Mouse (Mus musculus) layer of hippocampus, adult 9-11 months (tissue): ENCODE data around the gene Abca12.

ENCODE experiments used
- DNase-seq: peaks from one replicate; pipeline ENCODE4 v3.0.0; 2022

Abca12 gene

DNA sequence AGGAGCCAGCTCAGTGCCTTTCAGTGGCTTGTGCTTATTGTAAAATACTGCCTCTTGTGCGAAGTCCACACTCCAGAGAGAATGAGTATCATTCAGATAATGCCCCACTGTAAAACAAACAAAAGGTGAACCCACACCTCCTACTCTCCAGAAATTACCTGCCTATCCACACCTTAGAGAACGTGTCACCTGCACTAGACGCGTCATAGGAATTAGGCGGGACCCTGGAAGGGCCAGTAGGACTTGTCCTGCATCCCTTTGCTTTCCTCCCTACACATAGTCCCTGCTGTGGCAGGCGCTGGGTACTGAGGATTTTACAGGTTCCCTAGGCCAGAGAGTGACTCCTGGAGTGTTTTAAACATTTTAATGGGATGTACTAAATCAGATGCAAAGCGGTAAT, at the start of gene Abca12:
TSS of gene Abca12 (minus strand) at position 101 of the 400 bp plus-strand sequence.
- DNase-seq: no peak

GRCm38 (mm10) chr1:71457961-71458360, 43.3 kb upstream of the Abca12 start:
- no peak for DNase-seq

DNA sequence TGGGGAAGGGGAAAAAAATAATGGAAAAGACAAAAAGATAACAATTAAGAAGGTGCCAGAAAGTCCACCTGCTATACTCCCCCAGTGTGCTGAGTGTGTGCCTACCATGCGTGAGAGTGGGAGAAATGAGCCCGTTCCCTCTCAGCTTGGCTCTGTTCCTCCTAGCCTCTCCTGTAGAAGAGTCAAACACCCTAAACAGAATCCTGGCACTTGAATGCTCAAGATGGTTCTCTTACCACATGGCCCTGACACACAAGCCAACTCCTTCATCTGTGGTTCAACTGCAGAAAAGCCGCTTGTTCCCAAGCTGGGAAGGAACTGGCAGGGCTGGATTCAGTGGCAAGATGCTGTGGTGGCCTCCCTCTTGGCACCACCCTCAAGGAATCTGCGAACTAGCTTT, 32.7 kb upstream of the Abca12 start:
- peak; percentile 35 for DNase-seq

DNA sequence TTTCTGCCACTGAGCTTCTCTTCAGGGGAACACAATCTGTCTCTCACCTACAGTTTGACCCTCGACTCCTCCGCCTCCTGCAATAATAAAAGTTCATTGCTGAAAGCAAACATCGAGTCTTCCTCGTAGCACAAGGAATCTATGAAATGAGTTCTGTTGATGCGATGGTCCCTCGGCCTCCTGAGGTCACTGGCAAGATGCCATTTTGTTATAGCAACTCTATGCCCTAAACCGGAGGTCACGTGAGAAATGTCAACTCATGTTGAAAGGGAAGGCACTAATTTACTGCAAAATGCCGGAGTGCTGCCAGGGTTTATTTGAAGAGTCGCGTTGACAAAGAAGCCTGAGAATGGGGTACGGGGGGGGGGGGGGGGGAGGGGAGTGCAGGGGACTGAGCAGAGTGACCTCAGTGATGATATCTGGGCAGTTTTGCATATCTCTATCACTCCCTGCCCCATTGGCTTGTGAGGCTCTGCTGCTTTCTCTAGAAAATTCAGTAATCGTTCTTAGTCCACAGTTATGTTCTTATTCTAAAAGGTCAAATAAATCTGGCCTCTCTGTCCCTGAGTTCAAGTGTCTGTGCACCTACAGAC, 7.1 kb upstream of the Abca12 start:
- DNase-seq: no peak

DNA sequence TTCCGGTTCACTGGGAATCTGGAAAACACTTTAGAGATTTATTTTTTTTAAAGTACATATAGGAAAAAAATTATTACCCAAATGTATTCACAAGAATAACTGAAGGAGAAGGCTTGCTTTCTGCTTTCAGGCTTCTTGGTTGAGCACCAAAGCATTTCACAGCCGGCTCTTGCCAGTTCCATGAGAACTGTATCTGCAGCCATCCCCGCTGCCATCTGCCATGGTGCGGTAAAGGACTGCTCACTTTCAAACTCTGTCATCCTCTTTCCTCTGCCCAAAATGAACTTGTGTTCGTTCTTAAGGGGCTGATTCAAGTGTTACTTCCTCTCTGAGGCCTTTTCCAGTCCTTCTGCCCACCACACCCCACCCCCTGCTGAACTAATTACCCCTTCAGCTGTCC, 3.8 kb upstream of the Abca12 start:
- DNase-seq: peak; percentile 60

DNA sequence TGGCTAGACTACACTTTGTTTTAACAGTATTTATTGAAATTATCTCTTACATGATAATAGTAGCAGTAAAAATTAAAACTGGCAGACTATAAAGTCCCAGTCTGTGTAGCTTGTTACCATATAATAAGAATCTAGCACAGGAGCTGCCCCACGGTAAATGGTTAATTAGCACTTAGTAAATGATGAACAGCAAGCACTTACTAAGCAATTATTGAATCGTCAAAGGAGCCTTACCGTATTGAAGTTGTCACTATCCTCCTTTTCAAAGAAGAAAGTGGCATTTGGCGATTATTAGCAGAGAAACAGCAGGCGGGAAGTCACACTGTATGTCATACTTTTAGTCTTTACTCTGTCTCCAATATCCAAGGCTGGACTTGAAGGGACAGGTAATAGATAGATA, 3.2 kb upstream of the Abca12 start:
- DNase-seq: no peak

DNA sequence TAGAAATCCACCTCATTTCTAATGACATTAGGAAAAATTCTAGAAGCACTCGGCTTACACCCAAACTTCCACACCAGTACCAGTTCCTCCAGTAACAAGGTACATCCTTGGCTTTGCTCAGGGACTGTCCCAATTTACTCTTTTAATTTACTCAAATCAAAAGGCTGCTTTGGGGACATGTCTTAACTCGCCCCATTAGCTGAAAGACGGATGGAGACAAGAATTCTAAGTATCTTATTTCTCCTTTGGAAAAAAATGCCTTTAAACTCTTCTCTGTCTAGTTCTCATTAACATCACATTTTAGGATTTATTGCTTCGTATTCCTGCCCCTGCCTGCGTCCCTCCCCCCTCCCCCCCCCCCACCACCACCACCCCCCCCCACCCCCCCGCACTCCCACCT, 626 bp downstream of the Abca12 start:
- no peak for DNase-seq

GRCm38 (mm10) chr1:71413114-71413513, 1.6 kb downstream of the Abca12 start:
- DNase-seq: no peak

GRCm38 (mm10) chr1:71407711-71408110, 7.0 kb downstream of the Abca12 start:
- DNase-seq: no peak

DNA sequence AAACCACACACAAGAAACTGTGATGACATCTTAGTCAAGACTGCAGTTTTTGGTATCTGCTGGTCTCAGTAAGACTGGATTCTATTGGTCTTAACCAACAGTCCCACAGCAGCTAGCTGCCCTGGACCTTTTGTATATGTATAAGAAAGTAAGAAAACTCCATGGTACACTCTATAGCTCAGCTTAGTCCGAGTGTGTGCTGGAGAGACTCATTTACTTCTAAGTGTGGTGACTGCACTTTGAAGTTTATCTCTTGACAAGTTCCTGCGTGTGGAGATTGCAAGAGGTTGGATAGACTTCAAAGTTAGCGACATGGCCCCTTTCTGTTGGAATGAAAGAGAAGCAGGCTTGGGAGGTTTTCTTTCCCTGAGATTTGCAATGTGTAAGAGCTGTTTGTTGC, 17.1 kb downstream of the Abca12 start:
- no peak for DNase-seq

- DNase-seq: no peak
These were observed 18.6 kb downstream of the Abca12 start for GRCm38 (mm10) chr1:71396105-71396504.

DNA sequence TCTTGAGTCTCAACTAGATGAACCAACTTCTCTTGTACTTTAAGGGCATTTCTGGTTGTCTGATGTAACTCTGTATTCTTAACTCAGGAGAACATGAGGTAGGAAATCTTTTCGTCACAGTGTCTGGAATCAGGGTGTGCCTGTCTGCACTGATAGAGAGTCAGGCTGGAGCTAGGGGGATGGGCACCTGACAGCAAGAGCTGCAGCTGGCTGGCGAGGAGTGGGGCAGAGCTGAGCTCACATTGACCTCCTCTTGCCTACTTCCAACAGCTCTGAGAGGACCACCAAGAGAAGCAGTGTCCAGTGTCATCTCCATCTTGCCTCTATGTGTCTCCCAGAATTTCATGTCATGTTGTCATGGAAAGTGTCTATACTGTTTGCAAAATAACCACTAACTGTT, 20.5 kb downstream of the Abca12 start:
- no peak for DNase-seq

DNA sequence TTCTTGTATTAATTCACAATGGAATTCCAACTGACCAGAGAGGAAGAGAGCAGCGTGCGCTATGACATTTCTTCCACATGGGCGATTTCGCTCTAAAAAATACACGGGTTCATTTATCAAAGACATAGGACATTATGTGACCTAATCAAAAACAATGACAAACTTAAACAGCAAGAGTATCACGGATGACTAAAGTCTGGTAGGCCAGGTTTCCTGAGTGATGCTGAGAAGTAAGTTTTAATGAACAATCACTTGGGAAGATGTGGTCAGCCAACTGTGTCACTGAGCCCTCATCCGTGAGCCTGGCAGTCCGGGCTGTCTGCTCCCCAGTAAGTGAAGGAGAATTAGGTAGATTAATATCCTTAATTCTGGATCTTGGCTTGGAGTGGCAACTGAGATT, 21.2 kb downstream of the Abca12 start:
- DNase-seq: no peak

- DNase-seq: no peak
These were observed 22.2 kb downstream of the Abca12 start for GRCm38 (mm10) chr1:71392463-71392862.

- no peak for DNase-seq
These were observed 28.1 kb downstream of the Abca12 start for GRCm38 (mm10) chr1:71386593-71386992.

DNA sequence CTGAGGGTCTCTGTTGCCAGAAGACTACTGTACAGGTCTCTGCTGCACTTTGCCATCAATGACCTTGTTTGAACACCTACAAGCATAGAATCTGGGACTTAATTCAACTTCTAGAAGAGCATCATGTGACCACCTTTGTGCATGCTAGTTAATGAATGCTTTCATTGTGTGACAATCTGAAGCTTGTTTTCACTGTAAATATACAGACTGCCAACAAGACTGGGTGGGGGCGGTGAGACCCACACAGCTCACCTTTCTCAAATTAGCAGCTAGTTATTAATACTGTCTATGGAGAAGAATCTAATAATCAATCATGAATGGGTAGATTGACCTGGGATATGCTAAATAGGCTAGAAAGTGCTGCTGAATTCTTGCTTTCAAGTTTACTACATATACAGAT, 30.6 kb downstream of the Abca12 start:
- no peak for DNase-seq

- no peak for DNase-seq
These were observed 41.6 kb downstream of the Abca12 start for GRCm38 (mm10) chr1:71373090-71373489.

DNA sequence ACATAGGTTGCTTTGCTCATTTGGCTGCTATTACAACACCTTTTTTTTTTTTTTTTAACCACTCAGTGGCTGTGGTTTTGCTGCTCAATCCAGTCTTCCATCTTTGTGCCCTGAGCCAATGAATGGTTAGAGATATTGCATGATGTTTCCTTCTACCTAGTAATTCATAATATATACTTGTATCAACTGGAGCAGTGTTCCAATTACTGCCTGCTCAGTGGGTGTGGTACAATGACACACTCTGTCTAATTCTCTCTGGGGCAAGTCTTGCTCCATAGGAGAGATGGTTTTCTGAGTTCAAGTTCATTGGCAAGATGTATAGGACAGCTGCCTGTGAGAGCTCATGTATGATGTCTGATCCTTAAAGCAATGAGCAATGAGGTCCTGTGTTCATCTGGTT, 44.4 kb downstream of the Abca12 start:
- DNase-seq: no peak

DNA sequence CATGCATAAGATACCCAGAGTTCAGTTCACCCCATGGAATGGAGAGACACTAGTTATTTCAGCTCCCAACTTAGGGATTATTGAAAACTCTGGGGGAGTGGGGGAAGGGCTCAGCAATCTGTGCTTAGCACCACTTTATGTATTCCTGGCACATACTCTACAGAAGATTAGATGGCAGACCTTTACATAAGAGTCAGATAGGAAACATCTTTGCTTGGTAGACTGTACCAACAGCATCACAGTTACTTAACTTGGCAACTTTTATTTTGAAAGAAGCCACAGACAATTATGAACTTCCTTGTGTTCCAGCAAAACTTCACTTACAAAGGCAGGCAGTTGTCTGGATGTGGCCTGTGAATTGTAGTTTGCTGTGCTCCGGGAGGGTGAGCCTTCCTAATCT, 46.9 kb downstream of the Abca12 start:
- DNase-seq: no peak

- no peak for DNase-seq
These were observed 71.7 kb downstream of the Abca12 start for GRCm38 (mm10) chr1:71342861-71343554.

- no peak for DNase-seq
These were observed 72.5 kb downstream of the Abca12 start for GRCm38 (mm10) chr1:71342261-71342594.

GRCm38 (mm10) chr1:71341370-71342260, 73.1 kb downstream of the Abca12 start:
- no peak for DNase-seq

DNA sequence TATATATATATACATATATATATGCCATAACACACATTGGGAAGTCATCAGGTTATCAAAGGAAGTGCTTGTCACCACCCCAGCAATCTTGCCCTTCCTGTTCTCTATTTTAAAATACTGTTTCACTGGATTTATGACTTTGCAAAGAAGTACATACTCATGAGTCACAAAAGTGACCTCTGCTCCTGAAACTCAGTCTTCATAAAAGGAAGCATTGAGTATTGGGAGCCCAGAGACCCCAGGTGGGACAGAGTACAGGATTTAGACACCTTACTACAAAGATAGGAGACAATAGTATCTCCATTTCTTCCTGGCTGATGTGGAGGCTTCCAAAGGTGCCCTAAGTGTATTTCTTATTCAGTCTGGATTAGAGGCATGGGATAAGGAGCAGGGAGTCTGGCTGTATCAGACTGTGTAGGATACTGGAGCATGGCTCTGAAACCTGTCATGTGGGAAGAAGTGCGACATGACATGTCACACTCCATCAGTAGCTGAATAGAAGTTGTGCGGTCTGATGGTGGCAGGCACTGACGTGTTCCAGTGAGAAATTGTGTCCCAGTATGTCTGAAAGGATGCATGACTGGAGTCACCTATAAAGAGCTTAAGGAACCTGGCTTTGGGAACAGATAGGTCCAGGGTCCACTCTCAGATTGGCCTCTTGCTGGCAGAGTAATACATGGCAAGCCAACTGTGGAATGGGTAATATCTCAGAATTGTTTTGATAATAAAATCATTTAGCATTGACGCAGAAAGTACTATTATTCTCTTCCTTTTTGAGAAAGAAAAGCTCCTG, 76.0 kb downstream of the Abca12 start:
- no peak for DNase-seq
